20 mouse cellular contexts compared by ENCODE assay signal in genomic region chr9:44031946-44032345, GRCm38 (mm10). TPM values are rescaled to one million over a fixed set of nuclear protein-coding genes. Genes with fewer than 3 reads are reported as not detected.
"Had no signal": no experiment of that assay in that cellular context is flagged by ENCODE, and none has a peak within 500 bp of the region (broad histone marks: within the 10 kb centered on the region; RNA-seq: fewer than 3 reads in every experiment).

No protein-coding gene starts in this region.

- ATAC-seq: midbrain, embryonic 16.5 days had no signal

- H3K4me1 ChIP-seq: midbrain, embryonic 10.5 days; midbrain, embryonic 12.5 days; neural tube, embryonic 13.5 days; neural tube, embryonic 15.5 days had no signal

- DNase-seq: lung, adult 18-20 months; lung, embryonic 14.5 days; lung, postnatal 10 days; midbrain, embryonic 14.5 days; retina, postnatal 1 day; right cerebral cortex, adult 18-20 months; right cerebral cortex, postnatal 25 days; right cerebral cortex, postnatal 4 days; spleen, adult 18-20 months; thymus, adult 18-20 months; thymus, postnatal 25 days had no signal

- H3K9me3 ChIP-seq: midbrain, embryonic 10.5 days; midbrain, embryonic 12.5 days; neural tube, embryonic 13.5 days; neural tube, embryonic 15.5 days had no signal

- H3K4me2 ChIP-seq: lung, embryonic 14.5 days; midbrain, embryonic 12.5 days; neural tube, embryonic 13.5 days; neural tube, embryonic 15.5 days had no signal

- H3K27ac ChIP-seq: liver, embryonic 14.5 days; macrophage; midbrain, embryonic 10.5 days; midbrain, embryonic 12.5 days; neural tube, embryonic 13.5 days; neural tube, embryonic 15.5 days had no signal

- H3K4me3 ChIP-seq: midbrain, embryonic 10.5 days; midbrain, embryonic 12.5 days; myocyte; neural tube, embryonic 13.5 days; neural tube, embryonic 15.5 days had no signal

- H3K9ac ChIP-seq: liver, embryonic 14.5 days; lung, embryonic 14.5 days; midbrain, embryonic 12.5 days; neural tube, embryonic 13.5 days; neural tube, embryonic 15.5 days had no signal

- H3K27me3 ChIP-seq: neural tube, embryonic 13.5 days had no signal

- H3K36me3 ChIP-seq: midbrain, embryonic 10.5 days; midbrain, embryonic 12.5 days; neural tube, embryonic 13.5 days; neural tube, embryonic 15.5 days had no signal

RNA-seq across cellular contexts. Expression of gene Thy1, which starts 11.2 kb away (rescaled TPM):
- polyA plus RNA-seq: midbrain, embryonic 10.5 days; midbrain, embryonic 12.5 days; myocyte; neural tube, embryonic 11.5 days had no signal
